Mouse (Mus musculus) urinary bladder, postnatal 25 days (tissue): ENCODE measurements around the gene Prodh2.
"Not testable (repeated sequence)": the region's sequence is repeated elsewhere in the genome, so short reads cannot be mapped to it uniquely, and the experiment has no call there.

Experiments
- DNase-seq: peaks from one replicate; pipeline ENCODE4 v3.0.0; 2022; ENCODE audit warnings: low spot score

Gene Prodh2

GRCm38 (mm10) chr7:30493401-30493931 lies at the start of gene Prodh2:
Gene Prodh2, plus strand, starts transcription at chr7:30493622.
- DNase-seq: no peak

DNA sequence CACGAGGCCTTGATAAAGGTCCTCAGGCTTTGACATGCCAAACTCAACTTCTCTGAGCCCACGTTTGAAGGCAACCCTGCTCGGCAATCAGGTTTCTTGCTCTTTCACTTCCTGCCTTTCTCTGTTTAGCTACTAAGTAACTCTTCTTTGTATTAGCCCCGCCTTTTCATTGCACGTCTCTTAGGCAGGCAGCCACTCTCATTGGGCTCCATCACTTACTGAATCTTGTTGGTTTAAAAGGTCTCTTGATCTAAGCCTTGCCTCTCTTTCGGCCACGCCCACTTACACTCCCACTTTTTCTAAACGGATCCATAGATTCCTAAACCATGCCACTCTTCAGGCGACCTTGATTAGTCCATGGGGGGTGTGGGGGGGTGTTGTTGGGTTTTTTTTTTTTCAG lies 49.7 kb upstream of the Prodh2 start:
- no peak for DNase-seq

- DNase-seq: no peak
Measured at GRCm38 (mm10) chr7:30444154-30444970, 49.1 kb upstream of the Prodh2 start.

DNA sequence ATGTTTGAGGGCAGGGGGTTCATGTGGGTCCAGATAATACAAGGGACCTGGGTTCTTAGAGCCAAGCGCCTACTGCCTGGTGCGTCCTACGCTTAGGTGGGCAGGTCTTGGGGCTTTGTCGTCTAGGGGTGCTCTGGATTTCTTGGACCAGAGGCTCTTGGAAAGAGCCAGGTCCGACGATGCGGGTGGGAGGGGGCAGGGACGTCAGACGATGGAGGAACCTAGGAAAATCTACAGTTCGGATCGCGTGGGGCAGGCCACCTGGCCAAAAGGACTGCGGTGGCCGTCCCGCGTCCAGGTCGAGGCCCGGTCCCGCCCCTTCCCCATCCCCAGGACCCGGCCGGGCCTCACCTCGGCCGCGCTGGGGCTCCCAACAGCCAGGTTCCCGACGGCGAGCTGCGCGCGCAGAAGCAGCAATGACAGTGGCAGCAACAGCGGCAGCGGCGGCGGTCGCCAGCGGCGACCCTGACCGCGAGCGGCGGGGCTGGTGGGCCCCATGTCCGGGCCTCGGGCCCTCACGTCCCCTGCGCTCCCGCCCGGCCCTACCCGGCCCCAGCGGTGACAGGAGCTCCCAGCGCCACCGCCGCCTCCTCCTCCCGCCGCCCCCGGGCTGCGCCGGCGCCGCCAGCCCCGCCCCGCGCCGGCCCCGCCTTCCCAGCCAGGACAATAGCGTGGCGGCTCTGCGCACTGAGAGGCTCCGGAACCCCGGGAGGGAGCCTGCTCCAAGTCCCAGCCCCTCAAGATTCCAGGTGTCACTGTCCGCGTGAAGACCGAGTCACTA lies 48.3 kb upstream of the Prodh2 start, which contains the start of gene Aplp1:
TSS of gene Aplp1 (minus strand) at position 565 of the 781 bp plus-strand sequence.
- DNase-seq: peak; percentile 46

- no peak for DNase-seq
Measured at GRCm38 (mm10) chr7:30450241-30450640, 43.2 kb upstream of the Prodh2 start.

DNA sequence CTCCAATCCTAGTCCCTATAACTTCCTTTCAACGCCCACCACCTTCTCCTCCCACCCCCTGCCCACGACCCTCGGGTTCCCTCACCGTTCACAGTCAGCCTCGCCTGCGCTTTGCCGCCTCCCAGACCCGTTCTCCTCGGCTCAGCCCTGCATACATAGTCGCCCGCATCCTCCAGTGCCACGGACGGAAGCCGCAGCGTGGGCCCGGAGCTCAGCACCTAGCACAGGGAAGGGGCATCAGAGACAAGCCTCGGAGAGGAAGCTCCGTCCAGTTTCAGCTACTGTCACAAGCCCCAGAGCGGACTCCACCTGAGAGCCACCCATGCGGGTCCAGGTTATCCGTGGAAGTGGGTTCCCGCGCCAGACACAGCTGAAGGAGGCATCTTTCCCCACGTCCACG lies 40.1 kb upstream of the Prodh2 start:
- DNase-seq: no peak

DNA sequence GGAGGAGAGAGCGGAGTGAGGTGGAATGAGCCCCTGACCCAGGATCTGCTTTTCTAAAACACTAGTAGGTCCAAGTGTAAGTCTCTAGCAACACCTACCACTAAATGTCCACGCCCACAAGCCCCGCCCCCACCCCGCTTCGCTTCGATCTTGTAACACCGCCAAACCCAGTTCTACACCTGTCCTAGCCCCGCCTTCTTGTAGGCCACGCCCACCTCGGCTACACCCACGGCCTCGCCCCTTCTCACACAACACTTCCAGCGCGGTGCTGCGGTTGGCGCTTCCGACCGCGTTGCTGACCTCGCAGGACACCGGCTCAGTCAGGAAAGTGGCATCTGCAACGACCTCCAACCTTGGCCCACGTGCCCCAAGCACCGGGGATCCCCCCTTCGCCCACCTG lies 39.7 kb upstream of the Prodh2 start:
- DNase-seq: peak; percentile 30

DNA sequence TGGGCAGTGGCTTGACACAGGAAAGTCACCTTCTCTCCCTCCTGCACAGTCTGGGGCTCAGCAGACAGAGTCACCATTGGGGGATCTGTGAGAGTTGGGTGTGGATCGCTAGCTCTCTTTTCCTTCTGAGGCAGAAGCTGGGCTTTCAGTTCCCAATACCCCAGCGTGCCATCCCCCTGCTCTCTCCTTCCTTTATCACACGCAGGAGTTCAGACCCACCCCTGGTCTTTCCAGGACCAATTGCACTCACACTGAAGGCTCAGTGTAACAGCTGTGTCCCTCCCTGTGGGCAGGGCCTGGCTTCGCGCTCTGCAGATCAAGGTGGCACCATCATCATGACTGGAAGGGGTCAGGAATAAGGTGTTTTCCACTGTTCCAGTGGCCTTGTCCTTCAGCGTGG lies 39.2 kb upstream of the Prodh2 start:
- DNase-seq: no peak

GRCm38 (mm10) chr7:30456487-30456886 lies 36.9 kb upstream of the Prodh2 start:
- DNase-seq: no peak

DNA sequence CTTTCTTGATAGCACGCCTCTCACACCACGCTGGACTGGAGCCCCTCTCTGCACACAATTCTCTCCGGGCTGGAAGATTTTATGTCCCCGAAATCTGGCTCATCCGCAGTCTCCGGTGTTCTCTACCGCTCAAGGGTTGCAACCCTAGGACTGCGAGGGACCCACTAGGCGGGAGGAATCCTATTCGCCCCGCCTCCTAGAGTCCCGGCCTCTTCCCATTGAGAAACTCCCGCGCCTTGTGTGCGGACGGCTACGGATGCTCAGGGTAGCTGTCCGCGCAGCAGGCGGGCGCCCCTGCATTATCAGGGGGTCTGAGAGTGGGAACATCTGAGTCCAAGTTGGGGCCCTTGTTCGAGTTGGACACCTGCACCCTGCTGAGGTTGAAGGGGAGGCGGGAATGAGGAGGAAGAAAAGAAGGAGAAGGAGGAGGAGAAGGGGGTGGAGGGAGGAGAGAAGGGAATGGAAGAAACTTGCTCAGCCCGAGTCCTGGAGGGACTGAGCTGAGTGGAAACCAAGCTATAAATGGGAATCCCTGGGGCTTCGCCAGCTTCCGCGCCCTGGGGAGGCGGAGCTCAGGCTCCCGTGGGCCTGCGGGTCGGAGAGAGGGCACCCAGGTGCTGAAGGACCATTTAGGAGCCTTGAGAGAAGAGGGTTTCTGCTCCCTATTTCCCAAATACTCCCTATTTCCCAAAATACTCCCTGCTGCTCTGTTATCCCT lies 36.4 kb upstream of the Prodh2 start:
- DNase-seq: no peak

DNA sequence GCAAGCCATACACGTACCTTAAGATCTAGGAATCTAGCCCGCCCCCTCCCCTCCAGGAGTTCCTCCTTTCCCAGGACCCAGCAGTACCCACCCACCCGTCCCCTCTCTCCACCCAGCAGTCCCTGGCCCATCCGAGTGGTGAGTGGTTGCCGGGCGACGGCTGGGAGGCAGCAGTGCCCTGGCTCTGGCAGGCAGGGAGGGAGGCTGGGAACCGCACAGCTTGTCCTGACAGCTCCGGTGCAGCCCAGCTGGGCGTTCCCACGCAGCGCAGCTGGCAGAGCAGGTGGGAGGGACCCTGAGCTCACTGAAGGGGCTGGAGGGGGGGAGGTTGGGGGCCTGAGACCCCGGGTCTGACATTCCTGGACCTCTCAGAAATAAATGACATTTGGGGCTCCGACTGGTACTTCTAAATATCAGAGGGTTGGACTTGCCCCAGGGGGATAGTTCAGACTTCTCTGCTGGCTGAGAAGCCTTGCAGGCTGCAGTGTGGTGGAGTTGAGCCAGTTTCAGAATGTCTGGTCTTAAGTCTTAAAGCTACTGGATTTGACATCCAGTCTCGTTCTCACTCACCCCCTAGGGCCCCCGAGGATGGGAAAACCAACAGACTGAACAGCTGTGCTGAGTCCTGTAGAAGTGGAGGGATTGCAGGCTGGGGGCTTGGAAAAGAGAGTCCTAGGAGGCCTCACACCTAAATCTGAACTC lies 35.6 kb upstream of the Prodh2 start, which contains the start of the genes Kirrel2 and Nphs1:
TSS of gene Kirrel2 (minus strand) at position 62 of the 702 bp plus-strand sequence.
TSS of gene Nphs1 (plus strand) at position 687 of the 702 bp plus-strand sequence.
- no peak for DNase-seq

DNA sequence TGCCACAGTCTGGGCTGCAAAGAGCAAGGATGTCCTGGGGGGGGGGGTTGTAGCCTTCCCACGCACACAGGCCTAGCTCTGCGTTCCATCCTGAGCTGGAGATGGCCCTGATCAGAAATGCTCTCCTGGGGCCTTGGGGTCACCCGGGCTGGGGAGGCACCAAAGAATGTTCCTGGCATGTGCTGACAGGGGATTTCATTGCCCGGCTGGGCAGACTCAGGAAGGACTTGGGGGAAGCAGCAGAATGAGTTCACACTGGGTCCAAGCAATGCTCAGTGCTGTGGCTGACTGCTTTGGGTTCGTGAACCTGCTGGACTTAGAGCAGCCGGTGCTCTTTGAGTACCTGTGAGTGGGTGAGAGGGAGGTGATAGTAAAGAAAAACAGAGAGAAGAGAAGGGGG lies 33.9 kb upstream of the Prodh2 start:
- DNase-seq: no peak

GRCm38 (mm10) chr7:30463568-30463967 lies 29.9 kb upstream of the Prodh2 start:
- DNase-seq: no peak

DNA sequence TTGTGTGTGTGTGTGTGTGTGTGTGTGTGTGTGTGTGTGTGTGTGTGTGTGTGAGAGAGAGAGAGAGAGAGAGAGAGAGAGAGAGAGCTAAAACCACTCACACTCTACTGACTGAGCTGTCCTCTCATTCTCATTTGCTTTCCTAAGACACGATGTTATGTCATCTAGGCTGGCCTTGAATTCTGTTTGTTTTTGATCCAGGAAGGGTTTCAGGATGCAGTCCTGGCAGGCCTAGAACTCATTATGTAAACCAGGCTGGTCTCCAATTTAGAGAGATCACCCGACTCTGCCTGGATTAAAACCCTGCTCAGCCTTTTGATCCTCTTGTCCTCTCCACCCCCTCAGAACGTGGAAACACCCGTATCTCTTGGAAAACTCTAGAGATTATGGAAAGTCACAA lies 29.4 kb upstream of the Prodh2 start:
- DNase-seq: no peak

DNA sequence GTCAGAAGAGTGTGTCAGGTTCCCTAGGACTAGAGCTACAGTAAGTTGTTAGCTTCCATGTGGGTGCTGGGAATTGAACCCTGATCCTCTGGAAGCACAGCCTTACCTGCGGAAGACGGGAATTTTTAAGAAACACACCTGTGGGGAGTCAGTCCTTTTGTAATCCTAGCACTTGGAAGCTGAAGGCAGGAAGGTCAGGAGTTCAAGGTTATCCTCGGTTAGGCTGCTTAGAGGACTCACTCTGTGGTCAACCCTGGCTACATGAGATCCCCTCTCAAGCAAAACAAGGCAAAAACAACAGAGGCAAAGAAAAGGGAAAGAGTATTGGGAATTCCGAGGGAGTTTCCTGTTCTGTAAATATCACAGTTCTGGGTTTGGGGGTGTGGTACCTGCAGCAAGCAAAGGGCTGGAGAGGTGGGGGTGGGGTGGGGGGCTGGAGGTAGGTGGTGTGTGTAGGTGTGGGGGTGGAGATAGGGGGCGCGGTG lies 28.6 kb upstream of the Prodh2 start:
- no peak for DNase-seq

DNA sequence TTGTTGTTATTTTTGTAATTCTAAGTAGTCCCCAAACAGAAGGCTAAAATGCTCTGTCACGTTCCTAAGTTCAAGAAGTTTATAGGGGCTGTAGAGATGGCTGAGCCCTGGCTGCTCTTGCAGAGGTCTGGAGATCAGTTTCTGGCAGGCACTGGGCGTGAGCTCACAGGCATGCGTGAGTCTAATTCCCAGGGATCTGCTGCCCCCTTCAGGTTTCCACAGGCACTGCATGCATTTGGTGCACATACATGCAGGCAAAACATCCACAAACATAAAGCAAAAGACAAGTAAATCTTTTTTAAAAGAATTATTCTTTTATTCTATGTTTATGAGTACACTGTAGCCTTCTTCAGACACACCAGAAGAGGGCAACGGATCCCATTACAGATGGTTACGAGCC lies 21.0 kb upstream of the Prodh2 start:
- no peak for DNase-seq

GRCm38 (mm10) chr7:30474999-30475398 lies 18.4 kb upstream of the Prodh2 start:
- DNase-seq: no peak

- DNase-seq: not testable (repeated sequence)
Measured at GRCm38 (mm10) chr7:30476136-30476535, 17.3 kb upstream of the Prodh2 start.

GRCm38 (mm10) chr7:30477415-30478381 lies 15.7 kb upstream of the Prodh2 start:
- no peak for DNase-seq

DNA sequence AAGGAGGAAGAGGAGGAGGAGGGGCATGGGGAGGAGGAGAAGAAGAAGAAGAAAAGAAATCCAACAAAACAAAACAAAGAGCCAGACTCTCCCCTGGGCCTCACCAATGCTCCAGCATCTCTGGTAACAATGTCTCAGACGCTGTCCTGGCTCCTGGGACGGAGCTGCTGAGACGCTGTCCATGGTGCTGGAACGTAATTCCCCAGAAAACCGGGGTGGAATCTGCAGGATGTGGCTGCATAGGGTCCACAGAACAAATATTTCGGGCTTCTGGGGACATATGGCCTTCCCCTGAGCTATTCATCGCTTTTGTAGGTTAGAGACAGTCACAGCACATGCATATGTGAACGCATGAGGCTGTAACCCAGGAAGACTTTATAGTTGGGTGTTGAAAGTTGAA lies 9.2 kb upstream of the Prodh2 start:
- no peak for DNase-seq
